In the genomic region with DNA sequence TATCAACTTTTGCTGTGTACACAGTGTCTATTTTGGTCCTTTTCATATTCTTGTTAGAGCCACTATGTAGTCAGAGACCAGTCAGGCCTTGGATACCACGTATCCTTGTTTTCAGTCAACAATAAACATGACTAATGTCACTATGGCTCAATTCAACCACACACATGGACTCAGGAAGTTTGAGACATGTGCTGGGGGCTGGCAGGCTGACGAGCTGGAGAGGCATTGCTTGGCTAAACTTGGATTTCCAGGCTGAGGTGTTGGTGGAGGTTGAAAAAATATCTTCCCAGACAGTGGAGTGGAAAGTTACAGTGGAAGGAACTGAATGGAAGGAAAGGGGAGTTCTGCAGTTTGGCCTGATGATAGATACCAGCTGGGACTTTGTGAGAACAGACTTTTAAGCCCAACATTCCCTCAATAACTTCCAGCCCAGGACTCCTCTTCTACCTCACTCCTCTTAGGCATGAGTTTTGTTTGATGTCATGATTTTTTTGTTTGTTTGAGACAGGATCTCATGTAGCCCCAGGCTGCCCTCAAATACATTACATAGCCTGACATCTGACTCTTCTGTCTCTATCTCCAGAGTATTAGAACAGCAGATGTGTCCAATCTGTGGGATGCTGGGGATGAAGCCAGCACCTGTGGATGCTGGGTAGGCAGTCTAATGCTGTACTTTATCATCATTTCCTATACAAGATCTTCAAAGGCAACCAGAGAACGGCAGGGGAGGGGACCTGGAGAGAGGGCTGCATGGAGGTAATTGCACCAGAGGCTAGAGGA, we compare ENCODE assay signal across 13 mouse cellular contexts. TPM values are rescaled to one million over a fixed set of nuclear protein-coding genes. Genes with fewer than 3 reads are reported as not detected.
DNase-seq lines count a peak whose midpoint lies in the region; ATAC-seq and TF ChIP-seq lines count a peak whose summit lies in the region.
"Had no signal": no experiment of that assay in that cellular context is flagged by ENCODE, and none has a peak within 500 bp of the region (broad histone marks: within the 10 kb centered on the region; RNA-seq: fewer than 3 reads in every experiment).

No protein-coding gene starts in this region.

- no peaks in the 10 kb centered on the region for H3K9me3 ChIP-seq in heart, embryonic 10.5 days
- no peaks in the 10 kb centered on the region for H3K9me3 ChIP-seq in megakaryocyte, embryonic 14.5 days
- no peaks in the 10 kb centered on the region for H3K9me3 ChIP-seq in limb, embryonic 10.5 days (replicated peaks)
- H3K9me3 ChIP-seq: heart, embryonic 13.5 days had no signal

- no peak overlapping the region for H3K27ac ChIP-seq in heart, embryonic 10.5 days
- no peak overlapping the region for H3K27ac ChIP-seq in limb, embryonic 10.5 days
- H3K27ac ChIP-seq: heart, embryonic 13.5 days had no signal

- H3K4me3 ChIP-seq in heart, embryonic 10.5 days, result no peak overlapping the region
- H3K4me3 ChIP-seq in megakaryocyte, embryonic 14.5 days (replicated peaks), result peak overlapping the region; percentile 4
- no peak overlapping the region for H3K4me3 ChIP-seq in myocyte
- H3K4me3 ChIP-seq in limb, embryonic 10.5 days, result no peak overlapping the region
- H3K4me3 ChIP-seq: heart, embryonic 13.5 days had no signal

- no peak for TF ChIP-seq POLR2A in myocyte (IDR thresholded peaks at IDR 0.05; ENCODE audit: insufficient read length, low read depth)

- H3K36me3 ChIP-seq in heart, embryonic 10.5 days, result 0 out of 2 replicates have a peak, but pooled peaks cover 4% of the 10 kb centered on the region
- H3K36me3 ChIP-seq in megakaryocyte, embryonic 14.5 days (replicated peaks; ENCODE audit: low read length), result peaks cover 4% of the 10 kb centered on the region
- no peaks in the 10 kb centered on the region for H3K36me3 ChIP-seq in myocyte (ENCODE audit: control insufficient read depth, insufficient read depth)
- peaks cover 6% of the 10 kb centered on the region for H3K36me3 ChIP-seq in limb, embryonic 10.5 days
- H3K36me3 ChIP-seq: heart, embryonic 13.5 days had no signal

- no peaks in the 10 kb centered on the region for H3K27me3 ChIP-seq in heart, embryonic 10.5 days (ENCODE audit: insufficient read depth, poor library complexity, severe bottlenecking)
- H3K27me3 ChIP-seq in megakaryocyte, embryonic 14.5 days (replicated peaks), result peaks cover 2% of the 10 kb centered on the region
- no peaks in the 10 kb centered on the region for H3K27me3 ChIP-seq in myocyte (ENCODE audit: control insufficient read depth, insufficient read depth, insufficient read length)
- H3K27me3 ChIP-seq in limb, embryonic 10.5 days (ENCODE audit: low read depth, poor library complexity, severe bottlenecking), result no peaks in the 10 kb centered on the region
- H3K27me3 ChIP-seq: heart, embryonic 13.5 days had no signal

- 61% methylated on average over 3 of the region's 3 CpGs for WGBS in heart, embryonic 10.5 days
- WGBS in limb, embryonic 10.5 days, result 72% methylated on average over 3 of the region's 3 CpGs

- peak; percentile 61 to 66 for DNase-seq in heart, adult 18-20 months
- no peak for DNase-seq in heart, embryonic 10.5 days (ENCODE audit: low spot score)
- no peak for DNase-seq in c-Kit-positive CD71-positive TER-119-positive erythroid progenitor cells, embryonic 14.5 days (ENCODE audit: low spot score)
- no peak for DNase-seq in limb, embryonic 10.5 days (ENCODE audit: low spot score)
- DNase-seq: cerebellum, adult 11-12 months; kidney, adult 9 months; lung, embryonic 14.5 days; thymus, adult 2 months had no signal

- 0 out of 2 replicates have a peak, but pooled peaks cover 4% of the 10 kb centered on the region for H3K4me1 ChIP-seq in heart, embryonic 10.5 days
- peaks cover 21% of the 10 kb centered on the region for H3K4me1 ChIP-seq in megakaryocyte, embryonic 14.5 days
- no peaks in the 10 kb centered on the region for H3K4me1 ChIP-seq in limb, embryonic 10.5 days
- H3K4me1 ChIP-seq: heart, embryonic 13.5 days had no signal

- no peak overlapping the region for H3K4me2 ChIP-seq in myocyte (ENCODE audit: low read depth)
- H3K4me2 ChIP-seq: heart, embryonic 13.5 days; lung, embryonic 14.5 days had no signal

- H3ac ChIP-seq in myocyte (ENCODE audit: control insufficient read depth, insufficient read length), result no peak overlapping the region

- H3K79me2 ChIP-seq in myocyte (ENCODE audit: control insufficient read depth, insufficient read depth), result no peaks in the 10 kb centered on the region

- no peak for ATAC-seq in megakaryocyte, adult 5-6 weeks (ENCODE audit: poor library complexity, severe bottlenecking)
- ATAC-seq in common myeloid progenitor, adult 5-6 weeks (replicated peaks; ENCODE audit: low read depth, poor library complexity, severe bottlenecking), result peak; percentile 68; the same call in 1 of the 2 replicates

TF ChIP-seq in myocyte, 11 proteins besides CTCF, POLR2A, EP300 and RAD21:
- TF ChIP-seq MAX (IDR thresholded peaks at IDR 0.05; ENCODE audit: low read depth) (no peak), TCF3 (IDR thresholded peaks at IDR 0.05; ENCODE audit: insufficient read length, low read depth) (no peak), MYOG (IDR thresholded peaks at IDR 0.05; ENCODE audit: control insufficient read depth in 1 of 3, insufficient read depth in 1 of 3, insufficient read length in 2 of 3, low read depth in 2 of 3) (no peak), POLR2AphosphoS2 (IDR thresholded peaks at IDR 0.05; ENCODE audit: insufficient read length, low read depth) (peak; percentile 41)

RNA-seq across cellular contexts. Expression of a gene that starts 39.7 kb away (rescaled TPM):
- total RNA-seq in heart, adult 18-20 months (2021), result 10 to 100 TPM; 40.6 to 45.0 TPM
- 63.2 and 69.0 TPM in 2 replicates for polyA plus RNA-seq in heart, embryonic 10.5 days (2016; fragmentation: Nextera tagmentation; extraction: Ambion mirVana)
- polyA plus RNA-seq in megakaryocyte, embryonic 14.5 days (2012; ENCODE audit: insufficient read depth, low replicate concordance), result 4.6 and 6.2 TPM in 2 replicates
- total RNA-seq in megakaryocyte, adult 5-6 weeks (2015), result 148 and 158 TPM in 2 replicates
- 63.3 and 69.2 TPM in 2 replicates for total RNA-seq in megakaryocyte, adult 5-6 weeks (2017)
- 87.6 and 110 TPM in 2 replicates for total RNA-seq in common myeloid progenitor, adult 5-6 weeks (2017)
- polyA plus RNA-seq in myocyte (2012; fragmentation: generic; extraction: Trizol), result 9.0 TPM
- polyA plus RNA-seq in limb, embryonic 10.5 days (2016; fragmentation: Nextera tagmentation; extraction: Ambion mirVana), result 70.0 and 95.4 TPM in 2 replicates

Comparison
In these comparisons a context has a peak if more than half of its experiments do, and no peak if none do; other contexts are left out.
1. DNase-seq: peak in heart, adult 18-20 months (2 of 2); none in heart, embryonic 10.5 days (single experiment), c-Kit-positive CD71-positive TER-119-positive erythroid progenitor cells, embryonic 14.5 days (single experiment) and limb, embryonic 10.5 days (single experiment).